Mouse (Mus musculus): ENCODE results near the gene Plcb1.

The Plcb1 gene

DNA sequence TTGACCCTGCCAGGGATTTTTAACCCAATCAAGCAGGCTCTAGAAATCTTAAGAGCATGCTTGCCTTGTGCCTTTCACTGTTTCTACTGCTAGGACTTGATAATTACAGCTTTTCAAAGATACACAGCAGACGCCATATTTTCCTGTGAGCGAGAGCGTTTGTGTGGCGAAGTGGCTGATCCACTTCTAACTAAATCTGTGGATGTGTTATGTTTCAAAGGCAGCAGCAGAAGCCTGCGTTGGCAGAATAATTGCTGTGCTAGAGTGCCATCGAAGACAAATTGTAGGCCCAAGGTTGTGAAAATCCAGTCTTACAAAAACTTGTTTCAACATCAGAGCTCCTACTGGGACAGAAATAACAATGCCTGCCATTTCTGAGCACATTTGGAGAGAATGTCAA is 263.4 kb downstream of the Plcb1 start:
- DNase-seq (ENCODE audit: extremely low read depth, insufficient read length, low spot score): no peak

DNA sequence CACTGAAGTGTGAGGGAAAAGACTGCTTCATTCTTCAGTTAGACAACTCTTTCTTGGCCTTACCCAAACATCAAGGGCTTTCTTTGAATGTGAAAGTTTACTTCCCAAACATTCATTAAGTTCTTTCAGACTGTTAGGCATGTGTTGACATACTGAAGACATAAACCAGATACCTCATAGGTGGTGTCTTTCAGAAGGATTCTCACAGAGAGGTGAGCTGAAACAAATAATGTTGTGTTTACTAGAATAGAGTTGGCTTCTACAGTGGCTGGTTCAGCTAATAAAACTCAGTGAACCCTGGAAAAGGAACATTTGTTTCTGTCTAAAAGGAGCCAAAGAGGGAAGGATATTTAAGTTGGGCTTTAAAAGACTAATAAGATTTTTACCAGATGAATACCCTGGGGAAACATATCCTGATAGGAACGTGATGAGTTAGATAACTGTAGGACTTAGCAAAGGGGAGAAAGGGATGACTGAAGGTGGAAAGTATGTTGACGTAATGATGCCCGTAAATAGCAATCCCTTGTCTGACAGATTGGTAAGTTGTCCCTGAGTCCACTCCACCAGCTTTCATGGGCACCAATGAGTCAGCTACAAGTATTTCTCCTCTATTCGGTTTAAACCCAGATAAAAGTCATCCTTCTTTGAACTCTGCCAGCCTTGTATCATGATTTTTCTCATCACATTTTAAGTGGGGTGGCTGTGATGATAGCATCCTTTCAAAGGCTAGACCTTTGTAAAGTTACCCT is 265.8 kb downstream of the Plcb1 start:
- DNase-seq (ENCODE audit: extremely low read depth, insufficient read length, low spot score): no peak

DNA sequence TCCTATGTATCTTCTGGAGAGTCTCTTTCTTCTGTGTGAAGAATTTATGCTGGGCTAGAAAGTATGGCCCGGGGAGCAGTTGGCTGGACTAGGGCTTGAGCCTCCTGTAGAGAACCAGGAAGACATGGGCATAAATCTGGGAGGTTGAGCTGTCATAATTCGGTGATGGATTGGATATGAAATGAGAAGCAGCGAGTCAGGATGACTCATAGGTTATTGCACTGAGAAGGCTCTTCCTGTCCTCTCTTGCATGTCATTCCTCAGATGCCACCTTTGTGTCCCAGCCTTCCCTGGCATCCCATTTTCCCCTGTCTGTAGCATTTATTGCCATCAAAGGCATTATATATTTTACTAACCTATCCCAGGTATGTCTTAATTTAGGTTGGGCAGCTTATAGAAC is 267.5 kb downstream of the Plcb1 start:
- DNase-seq (ENCODE audit: extremely low read depth, insufficient read length, low spot score): no peak

DNA sequence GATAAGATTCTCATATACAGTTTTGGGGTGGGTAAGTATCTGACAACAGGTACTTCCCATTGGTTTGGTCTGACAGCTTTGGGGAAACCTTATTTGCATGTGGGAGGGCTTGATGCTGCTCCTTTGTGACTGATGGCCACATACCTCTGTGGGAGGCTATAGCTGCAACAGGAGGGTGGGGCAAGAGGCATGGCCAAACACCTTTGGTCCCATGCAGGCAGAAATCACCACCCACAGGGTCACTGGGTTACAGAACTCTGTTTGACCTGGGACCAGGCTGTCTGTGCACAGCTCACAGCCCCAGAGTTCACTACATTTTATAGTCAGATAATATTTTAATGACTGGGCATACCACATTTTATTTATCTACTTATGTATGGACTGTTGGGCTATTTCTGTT is 281.6 kb downstream of the Plcb1 start:
- no peak for DNase-seq (ENCODE audit: extremely low read depth, insufficient read length, low spot score)

DNA sequence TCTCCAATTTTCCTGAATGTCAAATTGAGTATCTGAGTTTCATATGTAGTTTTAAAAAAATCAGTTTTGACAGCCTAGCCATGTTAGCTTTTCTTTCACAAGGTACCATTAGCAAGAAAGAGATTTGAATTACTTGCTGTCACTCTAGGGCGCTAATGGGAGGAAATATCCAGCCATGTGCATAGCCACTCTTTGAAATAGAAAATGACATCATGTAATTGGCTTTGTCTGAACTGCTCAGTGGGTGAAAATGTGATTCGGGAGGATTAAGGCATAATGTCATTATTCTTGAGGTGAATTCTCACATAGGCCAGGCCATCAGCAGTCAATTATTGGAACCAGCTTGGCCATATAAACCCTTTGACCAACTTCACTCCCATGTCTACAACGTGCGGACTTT is 285.5 kb downstream of the Plcb1 start:
- DNase-seq (ENCODE audit: extremely low read depth, insufficient read length, low spot score): no peak

DNA sequence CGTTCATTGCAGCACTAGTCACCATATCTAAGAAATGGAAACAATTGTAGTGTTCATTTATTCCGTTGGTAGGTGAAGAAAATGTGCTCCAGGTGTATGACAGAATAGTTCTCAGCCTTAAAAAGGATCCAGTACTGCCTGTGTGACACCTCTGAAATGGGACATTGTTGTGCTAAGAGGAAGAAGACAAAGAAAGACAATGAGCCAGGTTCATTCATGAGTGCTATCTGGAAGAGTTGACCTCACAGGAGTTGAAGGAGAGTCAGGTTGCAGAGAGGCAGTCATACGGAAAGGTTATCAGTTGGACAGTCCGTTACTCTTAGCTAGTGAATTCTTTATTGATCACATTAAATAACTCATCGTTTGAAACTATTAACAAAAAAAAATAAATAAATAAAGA is 286.6 kb downstream of the Plcb1 start:
- no peak for DNase-seq (ENCODE audit: extremely low read depth, insufficient read length, low spot score)

DNA sequence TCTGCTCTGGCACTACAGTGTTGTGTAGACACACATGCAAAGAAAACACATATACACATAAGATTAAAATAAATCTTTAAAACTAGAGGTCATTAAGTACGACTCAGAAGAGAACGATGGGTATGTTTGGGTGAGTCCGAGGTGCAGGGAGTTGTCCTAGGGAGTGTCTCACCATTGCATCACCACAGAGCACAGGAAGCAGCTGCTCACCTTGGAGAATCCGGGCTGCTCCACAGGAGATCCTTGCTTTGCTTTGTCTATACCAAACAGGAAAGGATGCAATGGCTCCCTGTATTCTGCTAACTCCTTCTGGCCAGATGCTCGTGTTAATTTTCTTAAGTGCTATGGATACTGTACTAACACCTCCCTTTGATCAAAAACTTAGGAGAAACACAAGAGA is 287.1 kb downstream of the Plcb1 start:
- DNase-seq (ENCODE audit: extremely low read depth, insufficient read length, low spot score): no peak

DNA sequence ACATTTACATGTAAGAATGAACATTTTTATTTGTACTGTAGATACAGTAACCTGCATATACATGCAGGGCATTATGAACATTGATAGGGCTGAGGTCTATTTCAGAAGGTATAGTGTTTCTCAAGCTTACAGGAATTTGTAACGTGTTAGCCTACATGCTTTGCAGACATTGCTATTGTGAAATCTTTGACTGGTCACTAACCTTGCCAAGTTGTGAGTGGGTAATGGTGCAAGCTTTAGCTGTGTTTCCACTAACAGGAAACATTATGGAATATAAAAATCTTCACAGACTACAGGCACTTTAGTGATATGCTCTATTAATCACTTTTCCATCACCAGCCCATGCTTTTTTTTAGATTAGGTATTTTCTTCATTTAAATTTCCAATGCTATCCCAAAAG is 289.5 kb downstream of the Plcb1 start:
- DNase-seq (ENCODE audit: extremely low read depth, insufficient read length, low spot score): no peak

DNA sequence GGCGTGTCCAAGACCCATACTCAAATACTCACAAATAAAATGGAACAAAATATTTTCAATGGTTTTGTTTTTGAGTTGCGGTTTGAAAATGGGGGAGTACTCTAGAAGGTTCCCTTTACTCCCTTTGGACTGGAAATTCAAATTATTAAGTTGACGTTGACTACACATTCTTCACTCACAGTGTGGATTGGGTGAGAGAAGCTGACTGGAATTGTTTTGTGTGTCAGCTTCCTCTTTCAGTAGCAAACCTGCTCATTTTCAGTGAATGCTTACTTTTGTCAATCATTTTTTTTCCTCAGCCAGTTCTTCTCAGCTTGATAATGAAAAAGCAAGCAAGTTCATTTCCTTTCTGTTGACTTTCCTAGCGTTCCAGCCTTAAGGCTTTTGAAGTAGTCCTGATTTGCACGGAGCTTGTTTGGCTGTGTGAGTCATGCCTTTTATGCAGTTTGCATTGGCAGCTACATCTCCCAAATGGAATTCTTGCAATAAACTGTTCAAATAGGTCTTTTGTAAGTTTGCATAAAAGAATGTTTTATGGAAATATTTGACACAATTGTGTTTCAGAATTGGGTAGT is 306.8 kb downstream of the Plcb1 start:
- DNase-seq (ENCODE audit: extremely low read depth, insufficient read length, low spot score): no peak

DNA sequence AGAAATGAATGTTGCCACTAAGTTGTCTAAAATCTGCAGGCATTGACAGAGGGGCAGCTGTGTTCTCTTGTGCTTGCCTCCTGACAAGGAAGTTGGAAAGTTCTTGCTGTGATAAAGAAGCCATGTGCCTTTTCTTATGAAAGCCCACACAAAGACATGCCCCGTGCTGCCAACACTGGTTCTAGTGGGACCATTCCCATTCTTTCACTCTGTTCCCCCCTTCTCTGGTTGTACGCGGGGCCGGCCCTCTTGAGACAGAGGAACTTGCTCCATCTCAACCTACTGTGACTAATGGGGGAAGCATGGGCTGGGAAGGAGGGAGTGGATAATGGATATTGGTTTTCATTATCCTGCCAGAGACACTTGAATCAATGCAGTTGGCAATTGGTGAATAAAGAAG is 315.4 kb downstream of the Plcb1 start:
- no peak for DNase-seq (ENCODE audit: extremely low read depth, insufficient read length, low spot score)

DNA sequence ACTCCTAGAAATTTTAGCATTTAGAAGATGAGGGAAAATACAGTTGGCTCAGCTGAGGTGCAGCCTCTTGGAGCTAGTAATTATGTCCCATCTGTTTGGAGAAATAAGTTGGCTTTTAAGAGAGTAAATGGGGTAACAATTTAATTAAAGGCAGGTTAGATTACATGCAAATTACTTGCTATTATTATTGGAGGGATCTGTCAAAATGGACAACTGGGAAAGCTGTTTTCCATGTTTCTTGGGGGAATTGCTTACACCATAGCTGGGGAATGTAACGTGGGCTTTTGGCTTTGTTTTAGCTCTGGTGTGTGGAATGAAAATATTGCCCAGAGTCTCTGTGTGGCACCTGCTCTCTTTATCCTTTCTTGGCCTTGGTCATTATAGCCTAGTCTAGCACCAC is 316.1 kb downstream of the Plcb1 start:
- DNase-seq (ENCODE audit: extremely low read depth, insufficient read length, low spot score): no peak

DNA sequence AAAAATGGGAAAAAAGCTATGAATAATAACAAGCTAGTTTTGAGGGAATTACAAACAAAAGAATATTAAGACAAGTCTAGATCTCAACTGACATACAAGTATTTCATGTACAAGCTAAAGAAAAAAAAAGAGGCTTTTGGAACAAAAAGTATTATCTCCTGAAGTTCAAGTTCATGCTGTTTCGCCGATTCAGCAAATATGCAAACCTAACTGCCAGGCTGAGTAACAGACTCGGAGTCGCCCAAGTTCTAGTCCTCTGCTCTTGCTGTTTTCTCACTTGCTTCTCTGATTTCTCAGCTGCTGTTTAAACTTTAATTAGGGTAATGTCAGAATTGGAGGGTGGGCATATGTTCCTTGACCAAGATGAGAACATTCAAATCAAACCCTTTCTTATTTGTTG is 320.8 kb downstream of the Plcb1 start:
- no peak for DNase-seq (ENCODE audit: extremely low read depth, insufficient read length, low spot score)

DNA sequence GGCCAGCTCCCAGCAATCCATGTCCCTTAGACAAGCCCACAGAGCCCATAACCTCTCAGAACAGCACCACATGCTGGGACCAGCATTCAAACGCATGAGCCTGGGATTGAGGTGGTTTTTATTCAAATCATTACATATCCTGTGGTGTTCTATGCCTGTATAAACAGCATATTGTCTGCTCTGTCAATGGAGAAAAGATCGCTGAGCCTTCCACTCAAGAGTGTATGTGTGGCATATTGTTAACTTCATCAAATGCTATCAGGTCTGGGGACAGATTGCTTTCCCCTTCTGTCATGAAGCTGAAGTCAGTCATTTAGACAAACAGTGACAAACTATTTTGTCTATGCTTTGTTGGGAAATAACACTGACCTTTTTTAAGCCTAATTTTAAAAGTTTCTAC is 322.7 kb downstream of the Plcb1 start:
- DNase-seq (ENCODE audit: extremely low read depth, insufficient read length, low spot score): no peak

DNA sequence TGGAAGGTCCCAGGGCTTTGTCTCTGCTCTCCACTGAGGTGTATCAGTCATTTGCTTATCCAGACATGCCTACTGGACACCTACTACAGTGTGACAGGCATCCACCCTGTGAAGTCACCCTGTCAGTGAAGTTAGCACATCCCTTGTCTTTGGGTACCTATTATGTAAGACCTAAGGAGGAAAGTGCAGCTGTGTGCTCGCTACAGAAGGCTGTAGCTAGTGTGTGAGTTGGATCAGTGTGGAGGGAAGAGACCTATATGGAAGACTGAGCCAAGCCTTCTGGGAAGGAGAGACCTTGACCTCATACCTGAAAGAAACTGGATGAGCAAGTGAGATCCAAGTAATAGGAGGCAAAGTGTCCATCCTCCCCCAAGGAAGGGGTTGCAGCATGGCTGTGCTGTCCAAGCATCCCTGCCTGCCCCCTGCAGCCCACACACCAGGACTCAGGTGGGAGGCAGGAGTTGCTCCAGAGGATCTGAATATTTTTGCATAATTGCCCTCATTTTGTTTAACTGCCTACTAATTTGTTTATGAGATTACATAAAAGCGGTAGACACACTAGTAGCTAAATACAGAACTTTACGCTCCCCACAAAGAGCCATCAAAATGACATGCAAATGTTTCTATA is 328.7 kb downstream of the Plcb1 start:
- no peak for DNase-seq (ENCODE audit: extremely low read depth, insufficient read length, low spot score)

DNA sequence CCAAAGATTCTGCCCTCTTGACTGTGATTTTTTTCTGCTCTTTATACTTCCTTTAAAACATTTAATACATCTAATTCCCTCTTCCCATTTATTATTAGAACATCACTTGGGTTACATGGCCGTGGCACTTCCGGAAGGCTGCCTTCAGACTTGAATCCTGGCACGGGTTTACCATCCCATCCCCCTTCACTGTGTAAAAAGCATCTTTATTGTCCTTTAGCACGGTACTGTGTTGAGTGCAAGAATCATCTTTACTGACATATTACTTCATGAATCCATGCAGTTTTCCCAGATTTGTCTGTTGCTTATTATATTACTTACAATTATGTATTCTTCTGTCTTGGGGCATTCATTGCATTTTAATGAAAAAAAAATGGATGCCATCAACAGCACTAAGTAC is 337.2 kb downstream of the Plcb1 start:
- DNase-seq (ENCODE audit: extremely low read depth, insufficient read length, low spot score): no peak

DNA sequence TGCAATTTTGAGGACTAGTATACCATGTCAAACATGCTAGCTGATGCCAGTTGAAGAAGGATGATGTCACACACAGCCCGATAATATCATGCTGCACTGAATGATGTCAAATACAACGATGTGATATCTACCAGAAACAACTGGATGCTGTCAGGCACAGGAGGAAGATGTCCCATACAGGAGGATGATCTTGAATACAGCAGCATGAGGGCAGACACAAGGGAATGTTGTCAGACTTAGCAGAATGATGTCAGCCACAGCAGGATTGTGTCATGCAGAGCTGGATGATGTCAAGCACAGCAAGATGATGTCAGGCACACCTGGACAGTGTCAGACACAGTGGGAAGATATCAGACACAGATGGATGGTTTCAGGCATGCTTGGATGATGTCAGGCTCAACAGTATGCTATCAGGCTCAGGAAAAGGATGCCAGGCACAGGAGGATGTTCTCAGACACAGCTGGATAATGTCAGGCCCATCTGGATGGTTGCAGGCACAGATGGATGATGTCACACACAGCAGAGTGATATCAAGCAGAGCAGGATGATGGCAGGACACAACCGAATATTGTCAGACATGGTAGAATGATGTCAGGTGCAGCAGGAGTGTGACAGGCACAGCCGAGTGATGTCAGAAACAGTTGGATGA is 338.0 kb downstream of the Plcb1 start:
- no peak for DNase-seq (ENCODE audit: extremely low read depth, insufficient read length, low spot score)

DNA sequence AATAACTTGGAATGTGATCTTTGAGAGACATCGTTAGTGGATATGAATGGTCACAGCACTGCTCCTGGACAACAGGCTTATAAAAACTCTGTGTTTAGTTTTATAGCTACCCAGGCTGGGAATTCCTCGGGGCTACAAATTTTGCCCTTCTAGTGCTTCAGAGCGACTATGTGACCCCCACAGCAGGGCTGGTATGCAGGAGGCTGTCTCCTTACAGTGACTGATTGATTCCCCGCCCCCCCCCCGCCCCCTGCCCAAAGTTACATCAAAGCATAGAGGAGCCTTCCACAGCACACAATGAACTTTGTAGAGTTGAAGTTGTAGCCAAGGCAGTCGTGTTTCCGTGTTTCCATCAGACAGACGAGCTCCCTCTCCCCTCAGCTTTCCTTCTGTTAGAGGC is 354.7 kb downstream of the Plcb1 start:
- no peak for DNase-seq (ENCODE audit: extremely low read depth, insufficient read length, low spot score)

DNA sequence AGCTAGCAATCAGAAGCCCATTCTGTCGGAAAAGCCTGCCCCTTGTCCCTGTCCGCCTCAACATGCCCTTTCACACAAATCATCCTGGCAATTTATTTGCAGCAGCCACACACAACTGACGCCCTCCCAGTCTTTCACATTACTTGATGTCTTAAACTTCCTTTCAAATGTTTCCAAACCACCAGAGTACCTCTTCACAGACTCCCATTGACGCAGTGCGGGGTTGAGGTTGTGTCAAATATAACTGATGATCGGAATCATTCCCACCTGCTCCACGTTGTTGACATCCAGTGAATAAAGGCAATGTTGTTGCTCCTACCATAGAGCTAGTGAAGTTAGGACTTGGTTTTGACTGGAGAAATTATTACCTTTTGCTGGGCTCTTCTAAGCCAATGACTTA is 366.4 kb downstream of the Plcb1 start:
- no peak for DNase-seq (ENCODE audit: extremely low read depth, insufficient read length, low spot score)

DNA sequence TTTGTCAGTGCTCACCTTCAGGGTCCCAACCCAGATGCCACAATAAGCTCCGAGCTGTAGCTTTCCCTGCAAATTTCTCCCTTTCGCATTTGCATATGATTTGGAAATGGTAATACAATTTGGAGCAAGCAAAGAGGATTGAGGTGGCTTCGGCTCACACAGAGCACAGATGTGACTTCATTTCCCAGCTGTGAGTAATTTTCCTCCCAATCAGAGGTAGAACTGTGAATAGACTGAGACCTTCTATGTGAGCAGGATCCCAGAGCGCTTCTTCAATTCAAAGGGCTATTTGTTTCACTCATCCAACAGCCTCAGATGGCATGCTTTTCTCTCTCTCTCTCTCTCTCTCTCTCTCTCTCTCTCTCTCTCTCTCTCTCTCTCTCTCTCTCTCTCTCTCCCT is 367.4 kb downstream of the Plcb1 start:
- no peak for DNase-seq (ENCODE audit: extremely low read depth, insufficient read length, low spot score)

DNA sequence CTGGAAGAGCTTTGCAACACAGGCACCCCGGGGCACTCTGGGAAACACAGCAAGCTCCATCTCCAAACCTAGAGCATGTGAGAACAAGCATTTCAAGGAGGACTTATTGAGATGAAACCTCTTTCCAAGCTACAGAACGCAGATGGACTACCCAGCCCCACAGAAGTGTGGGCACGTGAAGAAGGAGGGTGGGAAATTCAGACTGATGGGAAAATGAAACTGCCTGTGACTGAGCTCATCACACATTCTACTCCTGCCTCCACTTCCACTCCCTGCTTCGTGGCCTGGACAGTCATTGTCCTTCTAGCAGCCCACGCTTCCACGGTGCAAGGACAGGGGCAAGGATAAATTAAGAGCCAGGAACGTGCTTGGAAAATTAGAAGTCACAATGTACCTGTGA is 370.2 kb downstream of the Plcb1 start:
- DNase-seq (ENCODE audit: extremely low read depth, insufficient read length, low spot score): no peak

DNA sequence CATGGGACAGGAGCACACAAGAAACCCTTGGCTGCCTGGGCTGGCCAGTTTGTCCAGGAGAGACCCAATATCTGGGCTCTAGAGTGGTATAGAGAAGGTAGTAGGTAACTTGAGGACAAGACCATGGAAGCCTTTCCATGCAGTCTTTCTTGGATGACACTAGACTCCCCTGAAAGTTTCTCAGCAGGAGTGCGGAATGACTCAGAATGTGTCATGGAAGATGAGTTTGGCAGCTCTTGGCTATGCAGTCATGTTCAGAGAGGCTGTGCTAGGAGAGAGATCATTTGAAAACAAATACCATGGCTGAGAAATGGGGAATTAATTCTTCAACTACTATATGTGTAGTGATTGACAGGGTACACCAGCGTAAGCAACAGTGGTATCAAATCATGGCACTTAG is 372.1 kb downstream of the Plcb1 start:
- DNase-seq (ENCODE audit: extremely low read depth, insufficient read length, low spot score): no peak

DNA sequence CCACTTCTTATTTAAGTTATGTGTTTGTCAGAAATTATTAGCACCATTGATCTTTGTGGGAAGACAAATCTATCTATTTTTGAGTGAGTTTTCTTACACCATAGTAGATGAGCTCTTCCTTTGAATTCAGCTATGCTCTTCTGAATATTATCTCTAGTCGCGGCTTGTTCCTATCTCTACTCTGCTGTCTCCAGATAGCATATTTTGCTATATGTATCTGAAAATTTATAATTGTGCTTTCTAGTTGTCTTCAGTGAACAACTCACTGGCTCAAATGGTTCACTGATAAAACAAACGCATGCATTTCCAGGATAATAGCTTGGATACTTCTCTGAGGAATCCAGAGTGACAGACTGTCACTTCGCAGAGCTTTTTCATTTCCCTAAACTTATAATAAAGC is 375.8 kb downstream of the Plcb1 start:
- no peak for DNase-seq (ENCODE audit: extremely low read depth, insufficient read length, low spot score)

Measured in 3134 (cell line).